Comparison of ENCODE assay signal across 14 mouse cellular contexts in genomic region chr16:5455352-5455965, GRCm38 (mm10).
DNase-seq lines count a peak whose midpoint lies in the region; ATAC-seq lines count a peak whose summit lies in the region.
"Had no signal": no experiment of that assay in that cellular context is flagged by ENCODE, and none has a peak within 500 bp of the region (broad histone marks: within the 10 kb centered on the region; RNA-seq: fewer than 3 reads in every experiment).

No protein-coding gene starts in this region.

- DNase-seq in limb, embryonic 10.5 days (ENCODE audit: low spot score): no peak
- DNase-seq in embryo, embryonic 11 days: peak; percentile 69
- no peak for DNase-seq in ovary, postnatal 10 days (ENCODE audit: low spot score)
- DNase-seq in kidney, adult 8-10 months: no peak
- DNase-seq: cerebellum, adult 2 months; heart, postnatal 14 days; right cerebral cortex, postnatal 14 days had no signal

- H3K36me3 ChIP-seq in limb, embryonic 13.5 days: no peaks in the 10 kb centered on the region
- no peaks in the 10 kb centered on the region for H3K36me3 ChIP-seq in limb, embryonic 10.5 days
- H3K36me3 ChIP-seq in forebrain, embryonic 13.5 days (ENCODE audit: poor library complexity, severe bottlenecking): no peaks in the 10 kb centered on the region
- no peaks in the 10 kb centered on the region for H3K36me3 ChIP-seq in neural tube, embryonic 12.5 days
- H3K36me3 ChIP-seq: kidney, embryonic 15.5 days; limb, embryonic 15.5 days; lung, embryonic 15.5 days had no signal

- ATAC-seq in limb, embryonic 13.5 days (ENCODE audit: low FRiP score, low read depth): peak; percentile 48; the same call in 1 of the 2 replicates
- ATAC-seq in forebrain, embryonic 13.5 days: peak; percentile 24; the same call in 1 of the 2 replicates
- peak; percentile 37; the same call in 1 of the 2 replicates for ATAC-seq in neural tube, embryonic 12.5 days (ENCODE audit: low FRiP score, low read depth)
- ATAC-seq: inflammation-experienced regulatory T-cells, adult 6 months had no signal

- no peak overlapping the region for H3K9ac ChIP-seq in limb, embryonic 13.5 days
- no peak overlapping the region for H3K9ac ChIP-seq in forebrain, embryonic 13.5 days
- H3K9ac ChIP-seq in neural tube, embryonic 12.5 days: no peak overlapping the region
- H3K9ac ChIP-seq: kidney, embryonic 15.5 days; limb, embryonic 15.5 days; lung, embryonic 15.5 days had no signal

- no peaks in the 10 kb centered on the region for H3K9me3 ChIP-seq in limb, embryonic 13.5 days
- H3K9me3 ChIP-seq in limb, embryonic 10.5 days (replicated peaks): no peaks in the 10 kb centered on the region
- no peaks in the 10 kb centered on the region for H3K9me3 ChIP-seq in forebrain, embryonic 13.5 days (replicated peaks)
- no peaks in the 10 kb centered on the region for H3K9me3 ChIP-seq in neural tube, embryonic 12.5 days
- H3K9me3 ChIP-seq: kidney, embryonic 15.5 days; limb, embryonic 15.5 days; lung, embryonic 15.5 days had no signal

- no peaks in the 10 kb centered on the region for H3K27me3 ChIP-seq in limb, embryonic 13.5 days
- H3K27me3 ChIP-seq in limb, embryonic 10.5 days (ENCODE audit: low read depth, poor library complexity, severe bottlenecking): no peaks in the 10 kb centered on the region
- peaks cover 6% of the 10 kb centered on the region; the same call in 1 of the 2 replicates for H3K27me3 ChIP-seq in forebrain, embryonic 13.5 days
- no peaks in the 10 kb centered on the region for H3K27me3 ChIP-seq in neural tube, embryonic 12.5 days (replicated peaks)
- H3K27me3 ChIP-seq: kidney, embryonic 15.5 days; limb, embryonic 15.5 days; lung, embryonic 15.5 days had no signal

- no peak overlapping the region for H3K4me3 ChIP-seq in limb, embryonic 13.5 days
- H3K4me3 ChIP-seq in limb, embryonic 10.5 days: no peak overlapping the region
- no peak overlapping the region for H3K4me3 ChIP-seq in forebrain, embryonic 13.5 days
- no peak overlapping the region for H3K4me3 ChIP-seq in neural tube, embryonic 12.5 days
- H3K4me3 ChIP-seq: kidney, embryonic 15.5 days; limb, embryonic 15.5 days; lung, embryonic 15.5 days had no signal

- no peak overlapping the region for H3K4me2 ChIP-seq in limb, embryonic 13.5 days (replicated peaks)
- H3K4me2 ChIP-seq in forebrain, embryonic 13.5 days: no peak overlapping the region
- no peak overlapping the region for H3K4me2 ChIP-seq in neural tube, embryonic 12.5 days (replicated peaks)
- H3K4me2 ChIP-seq: kidney, embryonic 15.5 days; limb, embryonic 15.5 days; lung, embryonic 15.5 days had no signal

- WGBS in limb, embryonic 13.5 days: 10% methylated on average over 5 of the region's 5 CpGs
- WGBS in limb, embryonic 10.5 days: 8% methylated on average over 5 of the region's 5 CpGs
- under 1% methylated on average over 5 of the region's 5 CpGs for WGBS in forebrain, embryonic 13.5 days
- 5% methylated on average over 5 of the region's 5 CpGs for WGBS in neural tube, embryonic 12.5 days

- no peaks in the 10 kb centered on the region for H3K4me1 ChIP-seq in limb, embryonic 13.5 days
- H3K4me1 ChIP-seq in limb, embryonic 10.5 days: 0 out of 2 replicates have a peak, but pooled peaks cover 8% of the 10 kb centered on the region
- peaks cover 16% of the 10 kb centered on the region for H3K4me1 ChIP-seq in forebrain, embryonic 13.5 days
- peaks cover 15% of the 10 kb centered on the region for H3K4me1 ChIP-seq in neural tube, embryonic 12.5 days
- H3K4me1 ChIP-seq: kidney, embryonic 15.5 days; limb, embryonic 15.5 days; lung, embryonic 15.5 days had no signal

- H3K27ac ChIP-seq in limb, embryonic 13.5 days: no peak overlapping the region
- no peak overlapping the region for H3K27ac ChIP-seq in limb, embryonic 10.5 days
- H3K27ac ChIP-seq in forebrain, embryonic 13.5 days: no peak overlapping the region
- H3K27ac ChIP-seq in neural tube, embryonic 12.5 days: no peak overlapping the region
- H3K27ac ChIP-seq: kidney, embryonic 15.5 days; limb, embryonic 15.5 days; lung, embryonic 15.5 days had no signal
